Mouse (Mus musculus) testis, adult 2 months (tissue): ENCODE results near the gene Col25a1.

ENCODE experiments used
- CTCF ChIP-seq: fragments of 200-500 bp; IDR thresholded peaks from 2 replicates; pipeline ENCODE4 v1.5.1; 2012; ENCODE audit warnings: low read depth, mild to moderate bottlenecking, inconsistent platforms, low read length, moderate library complexity; ENCODE audit not compliant: control insufficient read depth, insufficient read depth, insufficient replicate concordance
- POLR2A ChIP-seq: fragments of 200-500 bp; IDR thresholded peaks from 2 replicates; pipeline ENCODE4 v1.6.1; 2012; ENCODE audit warnings: low read depth, mild to moderate bottlenecking, inconsistent platforms, low read length, moderate library complexity; ENCODE audit not compliant: control insufficient read depth

DNA sequence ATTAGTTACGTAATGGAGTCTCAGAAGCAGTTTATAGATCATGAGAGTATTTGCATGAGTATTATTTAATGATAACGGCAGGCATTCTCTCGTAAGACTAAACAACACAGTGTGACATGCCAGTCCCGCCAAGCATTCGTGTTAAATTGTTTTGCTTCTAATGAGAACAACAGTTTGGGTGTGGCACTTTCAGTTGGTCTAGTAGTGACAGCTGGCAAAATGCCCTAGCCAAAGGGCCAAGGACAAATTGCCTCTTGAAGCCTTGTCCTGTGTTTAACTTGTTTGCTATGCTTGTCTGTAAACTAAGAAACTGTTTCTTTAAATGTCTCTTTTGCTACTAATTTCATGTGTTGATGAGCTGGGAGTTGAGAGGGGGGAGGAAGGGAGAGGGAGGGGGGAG is 56.3 kb downstream of the Col25a1 start:
- TF ChIP-seq CTCF (no peak), POLR2A (no peak)
